Mouse (Mus musculus) fat pad, adult 2 months (tissue): ENCODE results near the gene 3110009E18Rik.

ENCODE experiments used
- DNase-seq: peaks from one replicate; pipeline ENCODE4 v3.0.0-alpha.2; 2011; ENCODE audit warnings: low read depth, low spot score; ENCODE audit errors: extremely low read depth

3110009E18Rik gene

GRCm38 (mm10) chr1:120190300-120190699 lies 69.3 kb downstream of the 3110009E18Rik start:
- DNase-seq = no peak

DNA sequence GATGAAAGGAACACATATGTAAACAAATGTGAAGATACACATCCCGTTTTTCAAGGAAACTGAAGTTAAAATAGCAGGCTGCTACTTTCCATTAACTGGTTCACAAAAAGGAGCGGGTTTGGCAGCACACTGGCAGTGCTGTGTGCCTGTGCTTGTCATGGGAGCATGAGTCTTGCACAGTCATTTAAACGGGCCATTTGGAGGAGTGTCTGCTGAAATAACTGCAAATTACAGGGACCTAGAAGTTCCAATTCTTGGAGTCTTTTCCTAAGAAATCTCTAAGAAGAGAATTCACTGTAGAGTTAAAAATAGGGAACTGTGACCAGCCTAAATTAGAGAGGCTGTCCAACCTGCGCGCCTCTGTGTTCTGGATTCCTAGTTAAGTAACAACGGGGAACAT lies 70.0 kb downstream of the 3110009E18Rik start:
- no peak for DNase-seq

- no peak for DNase-seq
Observed at GRCm38 (mm10) chr1:120192321-120192720, 71.3 kb downstream of the 3110009E18Rik start.

GRCm38 (mm10) chr1:120193586-120193985 lies 72.6 kb downstream of the 3110009E18Rik start:
- DNase-seq = no peak

DNA sequence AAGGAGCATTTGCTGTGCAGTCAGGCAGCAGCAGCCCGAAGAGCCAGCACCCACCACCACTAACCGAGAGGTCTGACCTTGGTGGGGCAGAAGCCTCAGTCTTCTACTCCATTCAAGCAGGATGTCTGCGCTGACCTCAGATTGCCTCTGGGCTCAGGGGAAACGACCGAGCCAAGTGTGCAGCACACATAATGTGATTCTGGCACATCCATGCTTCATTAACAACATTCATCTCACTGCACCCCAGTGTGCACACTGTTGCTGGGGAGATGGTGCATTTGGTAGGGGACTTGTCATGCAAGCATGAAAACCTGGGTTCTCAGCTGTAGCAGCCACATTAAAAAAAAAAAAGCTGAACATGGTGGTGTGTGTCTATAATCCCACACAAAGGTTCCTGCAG lies 75.0 kb downstream of the 3110009E18Rik start:
- no peak for DNase-seq

- DNase-seq = no peak
Observed at GRCm38 (mm10) chr1:120196724-120197123, 75.7 kb downstream of the 3110009E18Rik start.

DNA sequence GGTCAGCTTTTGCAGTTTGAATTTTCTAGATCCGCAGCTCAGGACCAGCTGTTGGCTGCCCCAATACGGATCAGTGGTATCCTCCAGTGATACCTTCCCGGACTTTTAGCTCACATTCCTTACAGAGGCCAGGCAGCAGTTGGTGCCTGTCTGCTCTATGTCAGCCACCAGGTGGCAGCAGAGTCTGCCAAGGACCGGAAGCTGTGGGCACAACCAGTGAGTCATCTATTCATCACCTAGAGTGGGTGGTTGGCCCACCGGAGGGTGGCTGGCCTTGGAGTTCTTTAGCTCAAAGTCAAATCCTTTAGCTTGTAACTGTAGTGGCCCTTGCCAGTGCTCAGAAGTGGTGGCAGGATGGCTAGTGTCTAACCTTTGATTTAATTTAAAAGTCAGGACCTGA lies 76.2 kb downstream of the 3110009E18Rik start:
- no peak for DNase-seq

DNA sequence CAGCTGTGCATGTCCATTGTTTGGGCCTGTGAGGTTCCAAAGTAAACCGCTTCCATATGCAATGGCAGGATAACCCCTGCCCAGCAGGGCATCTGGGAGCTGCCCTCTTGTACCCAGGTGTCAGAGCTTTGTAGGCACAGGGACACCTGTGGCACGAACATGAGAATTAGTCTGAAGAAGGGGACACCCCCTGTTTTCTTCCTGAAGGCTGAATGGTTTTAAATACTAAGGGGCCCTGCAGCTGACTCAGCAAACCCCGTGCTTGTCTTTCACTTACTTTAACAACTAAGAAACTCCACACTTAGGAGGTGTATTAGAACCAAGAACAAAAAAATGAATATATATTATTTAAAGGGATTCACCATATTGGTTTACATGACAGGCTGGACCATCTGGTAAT lies 77.2 kb downstream of the 3110009E18Rik start:
- DNase-seq = no peak

- DNase-seq = no peak
Observed at GRCm38 (mm10) chr1:120198942-120199341, 78.0 kb downstream of the 3110009E18Rik start.

DNA sequence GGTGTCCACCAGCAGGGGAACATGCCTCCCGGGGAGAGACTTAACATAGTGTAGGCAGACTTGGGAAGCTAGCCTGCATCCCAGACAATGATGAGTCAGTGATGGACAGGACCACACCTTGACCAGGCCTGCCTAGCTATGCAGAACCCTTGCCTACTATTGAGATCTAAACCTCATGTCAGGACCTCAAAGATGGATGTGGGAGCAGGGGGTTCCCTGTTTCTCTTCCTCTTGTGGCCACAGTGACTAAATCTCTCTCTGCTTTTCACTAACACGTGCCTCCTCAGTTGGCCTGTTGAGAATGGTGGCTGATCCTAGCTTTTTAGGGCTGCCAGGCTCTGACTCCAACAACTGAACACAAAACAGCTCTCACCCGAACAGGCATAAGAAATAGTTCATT lies 81.6 kb downstream of the 3110009E18Rik start:
- DNase-seq = no peak

DNA sequence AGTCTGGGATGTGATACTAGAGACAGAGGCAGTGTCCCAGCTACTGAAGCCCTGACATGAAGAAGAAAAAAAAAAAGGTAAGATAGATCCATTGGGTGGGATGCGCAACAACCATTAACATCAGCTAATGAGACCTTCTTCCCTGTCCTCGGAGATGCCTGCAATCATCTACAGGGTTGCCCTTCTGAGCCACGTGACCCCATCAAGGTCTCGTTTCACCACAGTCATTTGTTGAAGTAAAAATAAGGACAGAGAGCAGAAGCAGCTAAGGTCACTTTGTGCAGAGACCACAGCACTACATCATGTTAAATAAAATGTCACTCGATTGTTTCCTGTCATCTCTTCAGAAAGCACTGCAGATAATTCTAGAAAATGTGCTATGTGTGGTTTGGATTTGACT lies 82.8 kb downstream of the 3110009E18Rik start:
- no peak for DNase-seq

GRCm38 (mm10) chr1:120204834-120205233 lies 83.8 kb downstream of the 3110009E18Rik start:
- DNase-seq = no peak

DNA sequence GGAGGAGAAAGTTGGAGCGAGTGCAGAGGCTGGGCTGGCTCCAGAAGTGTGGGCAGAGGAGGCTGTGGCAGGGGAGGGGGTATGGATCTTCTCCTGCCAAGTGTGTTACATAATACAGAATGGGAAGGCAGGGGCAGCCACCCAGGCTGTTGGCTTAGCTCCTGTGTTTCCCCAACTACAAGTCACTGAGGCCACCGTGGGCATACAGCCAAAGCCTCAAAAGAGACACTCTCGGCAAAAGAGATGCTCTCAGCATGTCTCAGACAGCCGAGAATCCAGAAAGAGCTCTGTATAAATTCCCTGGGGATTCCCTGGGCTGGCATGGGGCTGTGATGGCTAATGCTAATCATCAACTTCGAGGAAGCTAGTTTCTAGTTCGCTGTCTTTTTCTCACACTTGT lies 86.6 kb downstream of the 3110009E18Rik start:
- DNase-seq = no peak

DNA sequence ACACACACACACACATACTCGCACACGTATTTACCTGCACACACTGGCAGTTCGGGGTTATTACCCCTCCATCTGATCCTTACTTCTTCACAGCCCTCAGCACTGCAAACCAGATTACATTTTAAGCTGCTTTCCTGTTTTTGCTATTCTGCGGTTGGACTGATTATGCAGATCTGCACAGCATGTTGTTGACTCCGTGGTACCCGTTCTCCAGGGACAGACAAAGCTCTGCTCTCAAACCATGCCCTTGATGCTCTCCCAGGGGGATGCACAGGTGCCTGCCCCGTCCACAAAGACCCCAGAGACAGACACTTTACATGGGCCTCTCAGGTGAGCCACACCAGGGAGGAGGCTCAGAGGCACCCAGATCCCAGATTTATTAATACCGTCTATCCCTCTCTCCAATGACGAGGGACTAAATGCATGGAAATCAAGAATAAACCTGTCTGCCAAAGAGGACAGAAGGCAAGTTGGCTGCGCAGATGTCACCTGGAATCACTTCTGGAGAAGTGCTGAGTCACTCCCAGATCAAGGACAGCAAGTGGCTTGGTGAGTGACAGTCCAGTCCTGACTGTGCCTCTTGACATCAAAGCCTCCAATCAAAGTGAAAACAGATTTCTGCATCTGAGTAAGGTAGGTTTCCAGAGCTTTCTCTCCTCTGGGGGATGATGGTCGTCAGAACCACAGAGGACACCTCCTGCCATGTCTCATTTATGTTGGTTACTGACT lies 87.7 kb downstream of the 3110009E18Rik start:
- no peak for DNase-seq

GRCm38 (mm10) chr1:120220841-120221240 lies 99.9 kb downstream of the 3110009E18Rik start:
- no peak for DNase-seq

GRCm38 (mm10) chr1:120221285-120221684 lies 100.3 kb downstream of the 3110009E18Rik start:
- no peak for DNase-seq

DNA sequence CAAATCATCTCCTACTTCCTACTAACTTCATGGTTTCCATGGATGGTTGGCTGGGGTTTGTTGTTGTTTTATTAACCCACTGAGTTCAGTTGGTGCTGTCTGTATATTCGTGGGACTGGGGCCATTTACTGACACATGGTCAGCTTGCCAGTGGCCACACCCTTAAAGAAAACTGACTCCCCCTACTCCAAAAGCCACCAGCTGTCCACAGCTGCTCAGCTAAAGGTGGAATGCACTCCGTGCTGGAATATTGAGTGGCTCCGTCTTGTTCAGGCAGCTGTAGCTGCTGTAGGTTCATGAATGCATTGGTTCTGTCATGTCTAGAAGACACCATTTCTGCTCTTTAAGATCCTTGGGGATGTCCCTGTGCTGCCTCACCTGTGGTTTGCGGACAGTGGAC lies 102.6 kb downstream of the 3110009E18Rik start:
- no peak for DNase-seq

- DNase-seq = no peak
Observed at GRCm38 (mm10) chr1:120229723-120230471, 108.9 kb downstream of the 3110009E18Rik start.

GRCm38 (mm10) chr1:120231334-120231733 lies 110.3 kb downstream of the 3110009E18Rik start:
- no peak for DNase-seq

DNA sequence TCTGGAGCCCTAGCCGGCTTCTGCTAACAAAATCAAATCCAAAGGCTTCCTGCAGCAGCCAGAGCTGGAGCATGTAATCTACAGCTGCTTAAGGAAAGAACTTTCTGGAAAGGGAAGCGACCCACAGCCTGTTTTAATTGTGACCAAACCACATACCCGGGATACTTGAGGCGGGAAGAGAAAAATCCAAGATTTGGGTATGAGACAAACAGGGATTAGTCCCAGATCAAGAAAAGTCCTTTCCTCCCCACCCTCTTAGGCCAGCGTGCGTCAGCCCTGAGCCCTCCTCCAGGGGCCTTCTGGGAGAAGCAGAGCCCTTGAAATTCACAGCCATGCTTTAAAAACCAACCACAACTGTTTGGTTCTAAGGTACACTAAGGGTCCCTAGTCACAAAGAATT lies 111.2 kb downstream of the 3110009E18Rik start:
- no peak for DNase-seq

- DNase-seq = no peak
Observed at GRCm38 (mm10) chr1:120235631-120236215, 114.7 kb downstream of the 3110009E18Rik start.

DNA sequence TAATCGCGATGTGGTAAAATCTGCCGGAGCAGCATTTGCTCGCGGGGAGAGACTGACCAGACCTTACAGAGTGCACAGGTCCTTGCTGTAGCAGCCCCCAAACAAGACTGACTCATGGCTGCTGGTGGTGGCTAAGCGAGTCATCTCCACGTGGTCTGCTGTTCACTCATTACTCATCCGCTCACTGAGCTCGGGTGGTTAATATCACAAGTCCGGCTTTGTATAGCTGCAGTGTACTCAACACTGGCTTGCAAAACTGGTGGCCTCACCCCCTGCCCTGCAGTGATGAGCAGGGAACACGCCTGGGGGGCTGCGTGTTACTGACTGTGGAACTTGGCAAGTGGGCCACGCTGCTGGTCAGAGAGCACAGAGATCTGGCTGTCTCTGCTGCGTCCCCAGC lies 115.4 kb downstream of the 3110009E18Rik start:
- no peak for DNase-seq
